Mouse (Mus musculus) liver, embryonic 13.5 days (tissue): ENCODE measurements around the gene Zfp428. TPM values are rescaled to one million over a fixed set of nuclear protein-coding genes. Genes with fewer than 3 reads are reported as not detected.

Source experiments
- ATAC-seq: fragments of 200-750 bp; cut with Nextera tagmentation; 2 replicates; pipeline ENCODE4 v1.8.0; 2017; ENCODE audit warnings: low read depth, mild to moderate bottlenecking, moderate number of reproducible peaks, moderate library complexity
- DNase-seq: peaks from one replicate; pipeline ENCODE4 v3.0.0; 2022
- H3K27ac ChIP-seq: fragments of 300-500 bp; sonication (generic); 2 replicates; pipeline ENCODE4 v1.5.1; 2015; ENCODE audit warnings: moderate library complexity, mild to moderate bottlenecking, inconsistent platforms
- H3K27me3 ChIP-seq: fragments of 300-500 bp; sonication (generic); 2 replicates; pipeline ENCODE4 v1.6.1; 2015; ENCODE audit warnings: mild to moderate bottlenecking, inconsistent platforms
- H3K36me3 ChIP-seq: fragments of 300-500 bp; sonication (generic); 2 replicates; pipeline ENCODE4 v1.6.1; 2015; ENCODE audit warnings: mild to moderate bottlenecking, inconsistent platforms
- H3K4me1 ChIP-seq: fragments of 300-500 bp; sonication (generic); replicated peaks from 2 replicates; pipeline ENCODE4 v1.6.1; 2015; ENCODE audit warnings: inconsistent platforms
- H3K4me2 ChIP-seq: fragments of 300-500 bp; sonication (generic); 2 replicates; pipeline ENCODE4 v1.6.1; 2015; ENCODE audit warnings: inconsistent platforms, mild to moderate bottlenecking, moderate library complexity
- H3K4me3 ChIP-seq: fragments of 300-500 bp; sonication (generic); replicated peaks from 2 replicates; pipeline ENCODE4 v1.5.1; 2015; ENCODE audit warnings: mild to moderate bottlenecking, inconsistent platforms
- H3K9ac ChIP-seq: fragments of 300-500 bp; sonication (generic); 2 replicates; pipeline ENCODE4 v1.6.1; 2015; ENCODE audit warnings: mild to moderate bottlenecking, inconsistent platforms
- H3K9me3 ChIP-seq: fragments of 300-500 bp; sonication (generic); replicated peaks from 2 replicates; pipeline ENCODE4 v1.6.1; 2016; ENCODE audit warnings: inconsistent platforms
- WGBS: fragments of 180-500 bp; shearing (Covaris S2); methylation state at CpG from one replicate; pipeline ENCODE4 v1.1.7; 2015; ENCODE audit not compliant: insufficient replicate concordance; 5-methylcytosine and 5-hydroxymethylcytosine counted together
- polyA plus RNA-seq: library from polyadenylated mRNA; unstranded; fragments of >200 nt; fragmentation: Nextera tagmentation; extraction: Ambion mirVana; gene quantifications from 2 replicates; pipeline ENCODE4 v1.2.1, GENCODE M21; 2015

Gene Zfp428
- polyA plus RNA-seq, 1 experiment from 2014 or later: 8.3 TPM

GRCm38 (mm10) chr7:24537081-24537480 is 30.3 kb downstream of the Zfp428 start:
- 74% methylated on average over 4 of the region's 4 CpGs for WGBS
- H3K27ac ChIP-seq: no peak overlapping the region
- H3K9me3 ChIP-seq: no peaks in the 10 kb centered on the region
- DNase-seq (no peak), ATAC-seq (no peak)
- no peak overlapping the region for H3K4me3 ChIP-seq
- H3K4me2 ChIP-seq: no peak overlapping the region
- H3K27me3 ChIP-seq: no peaks in the 10 kb centered on the region
- H3K36me3 ChIP-seq: peaks cover 20% of the 10 kb centered on the region
- peaks cover 12% of the 10 kb centered on the region for H3K4me1 ChIP-seq
- no peak overlapping the region for H3K9ac ChIP-seq

- DNase-seq: no peak
- H3K36me3 ChIP-seq: peaks cover 17% of the 10 kb centered on the region
- no peaks in the 10 kb centered on the region for H3K27me3 ChIP-seq
Observed at GRCm38 (mm10) chr7:24537591-24537990, 30.8 kb downstream of the Zfp428 start.

GRCm38 (mm10) chr7:24538154-24538553 is 31.3 kb downstream of the Zfp428 start:
- Histone ChIP-seq H3K36me3 (peaks cover 14% of the 10 kb centered on the region), H3K27ac (no peak overlapping the region), H3K4me3 (no peak overlapping the region), H3K9me3 (no peaks in the 10 kb centered on the region), H3K27me3 (no peaks in the 10 kb centered on the region), H3K9ac (no peak overlapping the region), H3K4me2 (no peak overlapping the region), H3K4me1 (peaks cover 6% of the 10 kb centered on the region)
- 30% methylated on average over 5 of the region's 5 CpGs for WGBS
- ATAC-seq (no peak), DNase-seq (no peak)

More at GRCm38 (mm10) chr7:24537591-24537990, 30.8 kb downstream of the Zfp428 start:
- peaks cover 7% of the 10 kb centered on the region for H3K4me1 ChIP-seq
- no peak overlapping the region for H3K4me3 ChIP-seq
- ATAC-seq: no peak
- no peak overlapping the region for H3K4me2 ChIP-seq
- no peak overlapping the region for H3K27ac ChIP-seq
- H3K9ac ChIP-seq: no peak overlapping the region
- H3K9me3 ChIP-seq: no peaks in the 10 kb centered on the region
- 65% methylated on average over 5 of the region's 5 CpGs for WGBS

- 45% methylated on average over 5 of the region's 5 CpGs for WGBS
- Histone ChIP-seq H3K4me3 (no peak overlapping the region), H3K9ac (no peak overlapping the region), H3K27me3 (no peaks in the 10 kb centered on the region), H3K27ac (no peak overlapping the region), H3K36me3 (peaks cover 9% of the 10 kb centered on the region), H3K4me1 (peaks cover 6% of the 10 kb centered on the region), H3K9me3 (no peaks in the 10 kb centered on the region), H3K4me2 (no peak overlapping the region)
- ATAC-seq (no peak), DNase-seq (no peak)
Observed at GRCm38 (mm10) chr7:24538701-24539100, 31.9 kb downstream of the Zfp428 start.

GRCm38 (mm10) chr7:24539686-24540085 is 32.9 kb downstream of the Zfp428 start:
- peaks cover 6% of the 10 kb centered on the region for H3K4me1 ChIP-seq
- ATAC-seq (no peak), DNase-seq (no peak)
- 78% methylated on average over 4 of the region's 4 CpGs for WGBS
- H3K27ac ChIP-seq: no peak overlapping the region
- no peaks in the 10 kb centered on the region for H3K27me3 ChIP-seq
- H3K4me2 ChIP-seq: no peak overlapping the region
- H3K4me3 ChIP-seq: no peak overlapping the region
- no peak overlapping the region for H3K9ac ChIP-seq
- 0 out of 2 replicates have a peak, but pooled peaks cover 2% of the 10 kb centered on the region for H3K9me3 ChIP-seq
- H3K36me3 ChIP-seq: no peaks in the 10 kb centered on the region

GRCm38 (mm10) chr7:24544506-24544905 is 37.7 kb downstream of the Zfp428 start:
- Histone ChIP-seq H3K9me3 (0 out of 2 replicates have a peak, but pooled peaks cover 4% of the 10 kb centered on the region), H3K4me2 (no peak overlapping the region), H3K27me3 (no peaks in the 10 kb centered on the region), H3K9ac (no peak overlapping the region), H3K27ac (no peak overlapping the region), H3K4me3 (no peak overlapping the region), H3K36me3 (peaks cover 10% of the 10 kb centered on the region; the same call in 1 of the 2 replicates), H3K4me1 (peaks cover 26% of the 10 kb centered on the region)
- ATAC-seq: no peak
- DNase-seq: no peak
- WGBS: 50% methylated on average over 2 of the region's 2 CpGs

GRCm38 (mm10) chr7:24546068-24546614 is 39.3 kb downstream of the Zfp428 start, which contains the start of the genes Pinlyp and Xrcc1:
TSS of gene Pinlyp (minus strand) at chr7:24546118.
TSS of gene Xrcc1 (plus strand) at chr7:24546289.
- no peak for ATAC-seq
- Histone ChIP-seq H3K36me3 (peaks cover 22% of the 10 kb centered on the region), H3K27ac (peak within 1 kb of the TSS; percentile 68)

GRCm38 (mm10) chr7:24546634-24547389 is 40.0 kb downstream of the Zfp428 start:
- H3K9ac ChIP-seq: peak overlapping the region; percentile 87
- DNase-seq: peak; percentile 99
- H3K9me3 ChIP-seq: 0 out of 2 replicates have a peak, but pooled peaks cover 4% of the 10 kb centered on the region
- WGBS: under 1% methylated on average over 57 of the region's 57 CpGs
- peak overlapping the region; percentile 78 for H3K4me2 ChIP-seq
- peak; percentile 97 for ATAC-seq
- peaks cover 28% of the 10 kb centered on the region for H3K4me1 ChIP-seq
- H3K36me3 ChIP-seq: peaks cover 25% of the 10 kb centered on the region
- no peaks in the 10 kb centered on the region for H3K27me3 ChIP-seq
- H3K27ac ChIP-seq: peak overlapping the region; percentile 68
- peak overlapping the region; percentile 83 for H3K4me3 ChIP-seq

More at GRCm38 (mm10) chr7:24546068-24546614, 39.3 kb downstream of the Zfp428 start, which contains the start of the genes Pinlyp and Xrcc1:
- Histone ChIP-seq H3K9me3 (0 out of 2 replicates have a peak, but pooled peaks cover 4% of the 10 kb centered on the region), H3K4me3 (peak within 1 kb of the TSS; percentile 83), H3K4me1 (peaks cover 24% of the 10 kb centered on the region), H3K9ac (peak within 1 kb of the TSS; percentile 87), H3K4me2 (peak within 1 kb of the TSS; percentile 78), H3K27me3 (no peaks in the 10 kb centered on the region)
- WGBS: 43% methylated on average over 13 of the region's 13 CpGs
- no peak for DNase-seq

- Histone ChIP-seq H3K4me1 (peaks cover 28% of the 10 kb centered on the region), H3K9ac (peak overlapping the region; percentile 87), H3K36me3 (peaks cover 33% of the 10 kb centered on the region), H3K9me3 (0 out of 2 replicates have a peak, but pooled peaks cover 4% of the 10 kb centered on the region), H3K4me2 (peak overlapping the region; percentile 78), H3K27ac (peak overlapping the region; percentile 68), H3K4me3 (peak overlapping the region; percentile 83), H3K27me3 (no peaks in the 10 kb centered on the region)
- DNase-seq (no peak), ATAC-seq (no peak)
- WGBS: 26% methylated on average over 13 of the region's 13 CpGs
Observed at GRCm38 (mm10) chr7:24547534-24548036, 40.8 kb downstream of the Zfp428 start.

- no peak overlapping the region for H3K4me3 ChIP-seq
- DNase-seq: no peak
- no peaks in the 10 kb centered on the region for H3K27me3 ChIP-seq
- H3K36me3 ChIP-seq: peaks cover 60% of the 10 kb centered on the region
- peak; percentile 76 for ATAC-seq
- H3K4me2 ChIP-seq: no peak overlapping the region
- no peaks in the 10 kb centered on the region for H3K9me3 ChIP-seq
- peak overlapping the region; percentile 50; the same call in 1 of the 2 replicates for H3K27ac ChIP-seq
- WGBS: 70% methylated on average over 12 of the region's 12 CpGs
- peaks cover 18% of the 10 kb centered on the region for H3K4me1 ChIP-seq
- H3K9ac ChIP-seq: no peak overlapping the region
Observed at GRCm38 (mm10) chr7:24551985-24552759, 45.4 kb downstream of the Zfp428 start.

- Histone ChIP-seq H3K4me2 (no peak overlapping the region), H3K27me3 (no peaks in the 10 kb centered on the region), H3K9me3 (no peaks in the 10 kb centered on the region), H3K27ac (no peak overlapping the region), H3K36me3 (peaks cover 66% of the 10 kb centered on the region), H3K4me1 (0 out of 2 replicates have a peak, but pooled peaks cover 8% of the 10 kb centered on the region), H3K9ac (no peak overlapping the region), H3K4me3 (no peak overlapping the region)
- DNase-seq (no peak), ATAC-seq (no peak)
- WGBS: 88% methylated on average over 10 of the region's 10 CpGs
Observed at GRCm38 (mm10) chr7:24555786-24556185, 49.0 kb downstream of the Zfp428 start.
